Mouse (Mus musculus) adrenal gland, postnatal 14 days (tissue): ENCODE data around the gene Syne4. TPM values are rescaled to one million over a fixed set of nuclear protein-coding genes. Genes with fewer than 3 reads are reported as not detected.

Experiments
- total RNA-seq: library from RNA; stranded (reverse); gene quantifications from 2 replicates; pipeline ENCODE4 v1.2.3, GENCODE M21; 2021

Gene Syne4
- total RNA-seq, 1 experiment from 2014 or later: 23.5 TPM

Other genes starting within 250 kb of the Syne4 start
- 2.7 TPM in 1 of 2 replicates, not detected in the other for gene Zfp82, start 241.9 kb upstream of the Syne4 start, total RNA-seq
- 0.45 and 1.4 TPM in 2 replicates for gene Gm26920, start 224.4 kb upstream of the Syne4 start, total RNA-seq
- gene Zfp566, start 224.3 kb upstream of the Syne4 start, total RNA-seq: 1.6 and 2.5 TPM in 2 replicates
- 36.9 and 45.6 TPM in 2 replicates for gene Zfp260, start 220.0 kb upstream of the Syne4 start, total RNA-seq
- 3.9 and 5.7 TPM in 2 replicates for gene Zfp382, start 192.9 kb upstream of the Syne4 start, total RNA-seq
- gene Zfp146, start 145.1 kb upstream of the Syne4 start, total RNA-seq: 57.8 and 63.1 TPM in 2 replicates
- gene Cox7a1, start 130.7 kb upstream of the Syne4 start, total RNA-seq: 1,359 and 1,375 TPM in 2 replicates
- 526 and 534 TPM in 2 replicates for gene Capns1, start 116.0 kb upstream of the Syne4 start, total RNA-seq
- gene Polr2i, start 82.9 kb upstream of the Syne4 start, total RNA-seq: 95.5 and 99.4 TPM in 2 replicates
- gene Tbcb, start 82.5 kb upstream of the Syne4 start, total RNA-seq: 67.7 and 75.4 TPM in 2 replicates
- not detected in 2 replicates for gene Ovol3, start 79.1 kb upstream of the Syne4 start, total RNA-seq
- gene Thap8, start 34.7 kb upstream of the Syne4 start, total RNA-seq: 0.33 and 0.38 TPM in 2 replicates
- 12.3 and 15.0 TPM in 2 replicates for gene Wdr62, start 34.4 kb upstream of the Syne4 start, total RNA-seq
- 26.9 and 44.7 TPM in 2 replicates for gene Clip3, start 23.1 kb upstream of the Syne4 start, total RNA-seq
- gene Alkbh6, start 6.1 kb upstream of the Syne4 start, total RNA-seq: 51.4 and 56.3 TPM in 2 replicates
- gene E130208F15Rik, start 6.9 kb downstream of the Syne4 start, total RNA-seq: 2.2 and 3.6 TPM in 2 replicates
- 15.0 and 19.6 TPM in 2 replicates for gene Sdhaf1, start 9.1 kb downstream of the Syne4 start, total RNA-seq
- gene Lrfn3, start 48.0 kb downstream of the Syne4 start, total RNA-seq: 15.6 and 16.2 TPM in 2 replicates
- 19.9 and 30.9 TPM in 2 replicates for gene Tyrobp, start 99.0 kb downstream of the Syne4 start, total RNA-seq
- 7.1 TPM in 1 of 2 replicates, not detected in the other for gene Hcst, start 105.0 kb downstream of the Syne4 start, total RNA-seq
- 2.8 and 3.9 TPM in 2 replicates for gene Nfkbid, start 106.9 kb downstream of the Syne4 start, total RNA-seq
- 21.3 and 28.3 TPM in 2 replicates for gene Aplp1, start 130.7 kb downstream of the Syne4 start, total RNA-seq
- not detected in 2 replicates for gene Kirrel2, start 142.9 kb downstream of the Syne4 start, total RNA-seq
- 0.11 TPM in 1 of 2 replicates, not detected in the other for gene Nphs1, start 143.5 kb downstream of the Syne4 start, total RNA-seq
- gene Prodh2, start 178.8 kb downstream of the Syne4 start, total RNA-seq: 2.6 and 33.4 TPM in 2 replicates
- 8.3 and 8.9 TPM in 2 replicates for gene Arhgap33, start 220.3 kb downstream of the Syne4 start, total RNA-seq
- 24.2 and 29.4 TPM in 2 replicates for gene Hspb6, start 237.4 kb downstream of the Syne4 start, total RNA-seq
- 7.6 and 9.2 TPM in 2 replicates for gene Proser3, start 237.5 kb downstream of the Syne4 start, total RNA-seq
- 41.6 and 46.3 TPM in 2 replicates for gene Lin37, start 245.0 kb downstream of the Syne4 start, total RNA-seq
- 60.3 and 66.8 TPM in 2 replicates for gene U2af1l4, start 248.5 kb downstream of the Syne4 start, total RNA-seq
- 3.8 and 4.6 TPM in 2 replicates for gene Gm49396, start 248.5 kb downstream of the Syne4 start, total RNA-seq
- 117 and 125 TPM in 2 replicates for gene Psenen, start 248.8 kb downstream of the Syne4 start, total RNA-seq